Mouse (Mus musculus): ENCODE results near the gene Necap1. TPM values are rescaled to one million over a fixed set of nuclear protein-coding genes. Genes with fewer than 3 reads are reported as not detected.

Necap1 gene
- total RNA-seq, 1 experiment: 40.4 TPM

Other genes starting within 250 kb of the Necap1 start
- gene Dppa3, start 248.1 kb upstream of the Necap1 start, total RNA-seq (2012; rRNA removed): 19.2 and 19.6 TPM in 2 replicates
- gene Nanog, start 167.0 kb upstream of the Necap1 start, total RNA-seq (2012; rRNA removed): 89.3 and 138 TPM in 2 replicates
- 890 and 1,987 TPM in 2 replicates for gene Slc2a3, start 72.8 kb upstream of the Necap1 start, total RNA-seq (2012; rRNA removed)
- 1.3 and 1.7 TPM in 2 replicates for gene Foxj2, start 54.6 kb upstream of the Necap1 start, total RNA-seq (2012; rRNA removed)
- gene C3ar1, start 18.3 kb upstream of the Necap1 start, total RNA-seq (2012; rRNA removed): 0.22 TPM in 1 of 2 replicates, not detected in the other
- gene Clec4a1, start 47.4 kb downstream of the Necap1 start, total RNA-seq (2012; rRNA removed): not detected in 2 replicates
- gene Clec4a3, start 78.0 kb downstream of the Necap1 start, total RNA-seq (2012; rRNA removed): not detected in 2 replicates
- not detected in 2 replicates for gene Clec4a4, start 115.9 kb downstream of the Necap1 start, total RNA-seq (2012; rRNA removed)
- not detected in 2 replicates for gene Clec4b1, start 175.5 kb downstream of the Necap1 start, total RNA-seq (2012; rRNA removed)
- not detected in 2 replicates for gene Clec4a2, start 232.0 kb downstream of the Necap1 start, total RNA-seq (2012; rRNA removed)

Data from ES-E14 (cell line).